In the genomic region with DNA sequence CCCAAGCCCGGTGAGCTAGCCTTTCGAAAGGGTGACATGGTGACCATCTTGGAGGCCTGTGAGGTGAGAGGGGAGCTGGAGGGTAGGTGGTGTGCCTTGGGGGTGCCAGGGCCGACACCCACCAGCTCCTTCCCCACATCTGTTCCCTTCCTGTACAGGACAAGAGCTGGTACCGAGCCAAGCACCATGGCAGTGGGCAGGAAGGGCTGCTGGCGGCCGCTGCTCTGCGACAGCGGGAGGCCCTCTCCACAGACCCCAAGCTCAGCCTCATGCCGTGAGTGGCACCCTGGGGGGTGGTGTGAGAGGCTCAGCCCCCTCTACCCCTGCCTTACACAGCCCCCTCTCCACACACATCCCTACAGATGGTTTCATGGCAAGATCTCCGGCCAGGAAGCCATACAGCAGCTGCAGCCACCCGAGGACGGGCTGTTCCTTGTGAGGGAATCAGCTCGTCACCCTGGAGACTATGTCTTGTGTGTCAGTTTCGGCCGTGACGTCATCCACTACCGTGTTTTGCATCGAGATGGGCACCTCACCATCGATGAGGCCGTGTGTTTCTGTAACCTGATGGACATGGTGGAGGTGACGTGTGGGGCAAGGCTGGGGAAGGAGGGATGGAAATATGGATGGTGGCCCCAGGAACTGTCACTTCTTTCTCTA, we compare ENCODE assay signal across 9 mouse cellular contexts. TPM values are rescaled to one million over a fixed set of nuclear protein-coding genes. Genes with fewer than 3 reads are reported as not detected.
DNase-seq lines count a peak whose midpoint lies in the region; ATAC-seq lines count a peak whose summit lies in the region.
"Had no signal": no experiment of that assay in that cellular context is flagged by ENCODE, and none has a peak within 500 bp of the region (broad histone marks: within the 10 kb centered on the region; RNA-seq: fewer than 3 reads in every experiment).

No protein-coding gene starts in this region.

- H3K4me3 ChIP-seq in forebrain, embryonic 15.5 days, result no peak overlapping the region
- no peak overlapping the region for H3K4me3 ChIP-seq in midbrain, embryonic 11.5 days (ENCODE audit: low read depth, low read length)

- 0 out of 2 replicates have a peak, but pooled peaks cover 3% of the 10 kb centered on the region for H3K9me3 ChIP-seq in forebrain, embryonic 15.5 days
- H3K9me3 ChIP-seq in midbrain, embryonic 11.5 days (ENCODE audit: control insufficient read depth, low read length), result no peaks in the 10 kb centered on the region

- H3K4me1 ChIP-seq in forebrain, embryonic 15.5 days, result peaks cover 24% of the 10 kb centered on the region
- H3K4me1 ChIP-seq in midbrain, embryonic 11.5 days (ENCODE audit: control insufficient read depth, insufficient read depth, low read length), result peaks cover 12% of the 10 kb centered on the region; the same call in 1 of the 2 replicates

- 0 out of 2 replicates have a peak, but pooled peaks cover 3% of the 10 kb centered on the region for H3K36me3 ChIP-seq in forebrain, embryonic 15.5 days
- peaks cover 3% of the 10 kb centered on the region for H3K36me3 ChIP-seq in midbrain, embryonic 11.5 days (ENCODE audit: control insufficient read depth, insufficient read depth, low read length)

- peak; percentile 44 for DNase-seq in right cerebral cortex, adult 18-20 months
- no peak for DNase-seq in right cerebral cortex, postnatal 14 days
- DNase-seq in midbrain, embryonic 11.5 days (ENCODE audit: low spot score, missing footprints), result no peak
- no peak for DNase-seq in urinary bladder, adult 18-20 months (ENCODE audit: low spot score in 2 of 2)
- no peak for DNase-seq in gastrocnemius, adult 18-20 months (ENCODE audit: low spot score)
- DNase-seq in embryo, embryonic 11 days, result no peak
- DNase-seq: kidney, adult 11 months had no signal

- no peak overlapping the region for H3K4me2 ChIP-seq in forebrain, embryonic 15.5 days (replicated peaks)
- no peak overlapping the region; the same call in 1 of the 2 replicates for H3K4me2 ChIP-seq in midbrain, embryonic 11.5 days
- H3K4me2 ChIP-seq: heart, embryonic 11.5 days had no signal

- H3K9ac ChIP-seq in forebrain, embryonic 15.5 days (replicated peaks), result no peak overlapping the region; the same call in 1 of the 2 replicates
- H3K9ac ChIP-seq in midbrain, embryonic 11.5 days (ENCODE audit: low read length), result 0 out of 2 replicates have a peak overlapping the region, but pooled peaks have one; percentile 12

- no peak overlapping the region for H3K27ac ChIP-seq in forebrain, embryonic 15.5 days (replicated peaks)
- no peak overlapping the region for H3K27ac ChIP-seq in midbrain, embryonic 11.5 days (ENCODE audit: low read depth, low read length)

- 43% methylated on average over 18 of the region's 21 CpGs for WGBS in forebrain, embryonic 15.5 days
- 44% methylated on average over 21 of the region's 21 CpGs for WGBS in midbrain, embryonic 11.5 days

- 0 out of 2 replicates have a peak, but pooled peaks have one; percentile 5 for ATAC-seq in forebrain, embryonic 15.5 days (replicated peaks)
- ATAC-seq in midbrain, embryonic 11.5 days (ENCODE audit: low FRiP score), result peak; percentile 12; the same call in 1 of the 2 replicates

- H3K27me3 ChIP-seq in forebrain, embryonic 15.5 days, result peaks cover 21% of the 10 kb centered on the region
- H3K27me3 ChIP-seq in midbrain, embryonic 11.5 days (ENCODE audit: control insufficient read depth, insufficient read depth, low read length), result peaks cover 34% of the 10 kb centered on the region

RNA-seq across cellular contexts. Expression of gene Matk, which starts 6.6 kb away (rescaled TPM):
- 22.4 TPM in 2 replicates for polyA plus RNA-seq in forebrain, embryonic 15.5 days (2015; fragmentation: Nextera tagmentation; extraction: Ambion mirVana)
- polyA plus RNA-seq in midbrain, embryonic 11.5 days (2014; fragmentation: Nextera tagmentation; extraction: Ambion mirVana), result 2.5 and 2.7 TPM in 2 replicates
- total RNA-seq in gastrocnemius, adult 18-20 months (2021), result not detected

RNA-seq across cellular contexts. Expression of gene Mrpl54, which starts 7.4 kb away (rescaled TPM):
- 97.3 and 104 TPM in 2 replicates for polyA plus RNA-seq in forebrain, embryonic 15.5 days (2015; fragmentation: Nextera tagmentation; extraction: Ambion mirVana)
- polyA plus RNA-seq in midbrain, embryonic 11.5 days (2014; fragmentation: Nextera tagmentation; extraction: Ambion mirVana), result 198 and 205 TPM in 2 replicates
- total RNA-seq in gastrocnemius, adult 18-20 months (2021), result 100 to 1,000 TPM; 106 to 116 TPM

RNA-seq across cellular contexts. Expression of gene Apba3, which starts 7.4 kb away (rescaled TPM):
- polyA plus RNA-seq in forebrain, embryonic 15.5 days (2015; fragmentation: Nextera tagmentation; extraction: Ambion mirVana), result 33.5 and 37.5 TPM in 2 replicates
- 25.4 and 31.2 TPM in 2 replicates for polyA plus RNA-seq in midbrain, embryonic 11.5 days (2014; fragmentation: Nextera tagmentation; extraction: Ambion mirVana)
- total RNA-seq in gastrocnemius, adult 18-20 months (2021), result 100 to 1,000 TPM; 102 to 105 TPM

RNA-seq across cellular contexts. Expression of gene Zfr2, which starts 26.4 kb away (rescaled TPM):
- 19.5 and 21.2 TPM in 2 replicates for polyA plus RNA-seq in forebrain, embryonic 15.5 days (2015; fragmentation: Nextera tagmentation; extraction: Ambion mirVana)
- polyA plus RNA-seq in midbrain, embryonic 11.5 days (2014; fragmentation: Nextera tagmentation; extraction: Ambion mirVana), result 3.0 and 3.8 TPM in 2 replicates
- 1 to 10 TPM; 1.9 to 2.7 TPM for total RNA-seq in gastrocnemius, adult 18-20 months (2021)

RNA-seq across cellular contexts. Expression of gene Atcay, which starts 28.7 kb away (rescaled TPM):
- 72.6 and 75.3 TPM in 2 replicates for polyA plus RNA-seq in forebrain, embryonic 15.5 days (2015; fragmentation: Nextera tagmentation; extraction: Ambion mirVana)
- 21.2 and 22.2 TPM in 2 replicates for polyA plus RNA-seq in midbrain, embryonic 11.5 days (2014; fragmentation: Nextera tagmentation; extraction: Ambion mirVana)
- total RNA-seq in gastrocnemius, adult 18-20 months (2021), result not detected
